Mouse (Mus musculus) kidney, adult 18-20 months (tissue): ENCODE results near the gene Vash1.

Experiments used
- DNase-seq: peaks from one replicate; pipeline ENCODE4 v3.0.0; 2021

Vash1 gene

DNA sequence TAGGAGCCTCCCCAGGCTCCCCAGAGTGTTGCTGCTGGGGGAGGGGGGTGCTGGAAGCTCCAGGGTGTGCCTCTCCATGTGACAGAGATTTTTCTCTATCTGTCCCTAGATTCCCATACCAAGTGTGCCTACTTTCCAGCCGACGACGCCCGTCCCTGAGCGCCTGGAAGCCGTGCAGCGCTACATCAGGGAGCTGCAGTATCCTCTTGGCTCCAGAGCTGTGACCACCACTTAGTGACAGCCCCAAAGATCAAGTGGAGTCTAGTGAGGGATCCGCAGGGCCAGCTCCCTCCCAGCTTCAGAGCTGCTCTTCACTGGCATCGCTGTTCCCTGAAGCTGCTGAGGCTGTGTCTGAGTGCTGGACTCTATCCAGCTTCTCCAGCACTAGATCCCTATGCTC, 6.8 kb downstream of the Vash1 start:
- no peak for DNase-seq

DNA sequence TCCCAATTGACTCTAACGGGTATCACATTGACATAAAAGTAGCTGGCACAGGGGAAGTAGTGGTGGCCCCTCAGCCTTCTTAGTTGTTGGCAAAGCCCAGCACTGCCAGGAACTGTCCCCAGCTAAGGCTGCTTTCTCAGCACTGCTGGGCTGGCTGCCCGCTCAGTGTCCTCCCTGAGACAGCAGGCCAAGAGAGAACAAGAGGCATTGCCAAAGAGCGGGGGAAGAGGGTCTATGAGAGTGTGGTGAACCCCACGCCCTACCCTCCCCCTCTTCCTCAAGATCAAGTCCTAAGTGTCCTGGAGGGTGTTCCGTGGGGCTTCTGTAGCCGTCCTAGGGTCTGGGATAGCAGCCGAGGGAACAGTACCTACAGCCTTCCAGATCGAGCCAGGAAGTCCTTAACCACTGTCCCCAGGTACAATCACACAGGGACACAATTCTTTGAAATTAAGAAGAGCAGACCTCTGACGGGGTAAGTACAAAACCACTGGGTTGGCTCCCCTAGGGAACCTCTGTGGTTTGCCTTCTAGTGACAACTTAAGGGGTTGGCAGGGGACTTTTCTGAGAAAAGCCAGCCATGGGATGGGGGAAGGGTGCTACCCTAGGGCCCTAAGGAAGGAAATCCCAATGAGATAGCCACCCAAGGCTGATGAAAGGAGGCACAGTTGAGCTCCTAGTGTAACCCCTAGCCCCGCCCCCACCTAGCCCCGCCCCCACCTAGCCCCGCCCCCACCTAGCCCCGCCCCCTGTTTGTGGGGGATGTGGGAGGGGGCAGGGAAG, 8.2 kb downstream of the Vash1 start:
- DNase-seq, result no peak

DNA sequence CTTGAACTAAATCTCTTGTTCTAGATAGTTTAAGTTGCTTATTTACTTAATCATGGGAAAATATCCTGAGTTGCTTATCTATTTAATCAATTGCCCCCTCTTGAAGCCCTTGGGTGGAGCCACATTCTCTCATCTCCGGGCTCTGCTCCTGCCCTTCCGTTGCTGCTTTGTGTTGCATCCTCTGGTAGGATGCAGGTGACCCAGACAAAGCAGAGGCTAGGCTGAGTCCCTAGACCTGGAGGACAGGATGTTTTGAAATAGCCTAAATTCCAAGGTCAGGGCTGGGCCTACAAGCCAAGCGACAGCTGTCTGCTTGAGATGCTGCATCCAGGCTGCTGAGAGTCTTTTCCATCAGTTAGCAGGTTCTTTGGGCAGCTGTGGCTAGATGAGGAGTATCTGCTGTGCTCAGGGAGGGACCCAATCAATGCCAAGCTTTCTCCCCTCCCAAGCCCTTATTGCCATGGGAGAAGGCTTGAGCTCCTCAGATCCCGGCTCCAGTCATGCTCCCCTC, 9.0 kb downstream of the Vash1 start:
- DNase-seq, result no peak

DNA sequence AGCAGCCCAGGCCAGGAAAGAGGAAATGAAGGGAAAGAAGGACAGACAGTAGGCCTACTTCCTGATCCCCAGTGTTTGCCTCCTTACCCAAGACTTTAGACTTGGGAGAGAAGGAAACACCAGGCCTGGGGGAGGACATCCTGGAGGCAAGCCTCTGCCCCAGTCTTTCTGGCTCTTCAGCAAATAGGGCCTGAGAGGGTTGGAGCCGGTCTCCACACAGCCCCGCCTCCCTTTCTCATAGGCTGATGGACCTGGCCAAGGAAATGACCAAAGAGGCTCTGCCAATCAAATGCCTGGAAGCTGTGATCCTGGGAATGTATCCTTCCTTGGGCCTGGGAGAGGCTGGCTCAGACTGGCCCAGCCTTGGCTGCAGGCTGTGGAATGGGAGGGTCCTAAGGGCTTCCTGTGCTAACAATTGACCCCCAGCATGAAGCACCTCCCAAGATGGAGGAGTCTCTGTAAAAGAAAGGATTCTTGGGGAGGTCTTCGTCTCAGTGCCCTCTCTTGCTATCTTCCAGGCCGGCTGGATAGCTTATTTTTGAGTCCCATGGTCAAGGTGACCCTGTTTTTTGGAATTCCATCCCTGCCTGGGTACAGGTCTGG, 9.6 kb downstream of the Vash1 start:
- DNase-seq, result no peak

DNA sequence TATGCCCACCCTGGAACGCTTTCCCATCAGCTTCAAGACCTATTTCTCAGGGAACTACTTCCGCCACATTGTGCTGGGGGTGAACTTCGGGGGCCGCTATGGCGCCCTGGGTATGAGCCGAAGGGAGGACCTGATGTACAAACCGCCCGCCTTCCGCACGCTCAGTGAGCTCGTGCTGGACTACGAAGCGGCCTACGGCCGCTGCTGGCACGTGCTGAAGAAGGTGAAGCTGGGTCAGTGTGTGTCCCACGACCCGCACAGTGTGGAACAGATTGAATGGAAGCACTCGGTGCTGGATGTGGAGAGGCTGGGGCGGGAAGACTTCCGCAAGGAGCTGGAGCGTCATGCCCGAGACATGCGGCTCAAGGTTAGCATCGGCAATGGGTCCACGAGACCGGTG, 10.4 kb downstream of the Vash1 start:
- no peak for DNase-seq

DNA sequence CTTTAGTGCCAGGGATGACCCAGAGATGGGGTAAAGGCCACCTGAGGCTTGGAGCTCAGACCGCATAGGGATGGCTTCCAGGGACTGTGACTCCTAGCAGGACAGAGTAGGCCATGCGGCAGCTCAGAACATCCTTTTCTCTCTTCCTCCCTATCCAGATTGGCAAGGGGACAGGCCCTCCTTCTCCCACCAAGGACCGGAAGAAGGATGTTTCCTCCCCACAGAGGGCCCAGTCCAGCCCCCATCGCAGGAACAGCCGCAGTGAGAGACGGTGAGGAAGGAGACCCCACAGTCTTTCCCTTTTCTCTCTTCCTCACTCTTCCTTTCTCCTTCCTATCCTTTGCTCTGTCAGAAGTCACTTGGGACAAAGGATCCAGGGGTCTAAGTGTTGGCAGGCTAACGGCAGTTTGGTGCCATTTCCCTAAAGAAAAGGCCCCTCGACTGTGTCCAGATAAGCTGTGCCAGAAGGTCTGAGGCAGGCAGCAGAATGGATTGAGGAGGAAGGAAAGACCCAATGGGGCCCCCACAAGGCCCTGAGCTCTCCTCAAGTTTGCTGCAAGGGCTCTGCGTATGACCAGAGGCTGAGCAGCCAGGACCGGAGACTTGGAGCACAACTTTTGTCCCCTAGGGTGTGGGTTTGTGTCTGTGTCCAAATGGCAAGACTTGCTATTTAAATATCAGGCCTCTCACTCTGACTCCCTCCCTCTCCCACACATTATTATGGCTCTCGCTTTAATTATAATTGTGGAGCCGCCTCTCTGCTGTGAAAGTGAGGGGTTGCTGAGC, 12.4 kb downstream of the Vash1 start:
- DNase-seq, result no peak

DNA sequence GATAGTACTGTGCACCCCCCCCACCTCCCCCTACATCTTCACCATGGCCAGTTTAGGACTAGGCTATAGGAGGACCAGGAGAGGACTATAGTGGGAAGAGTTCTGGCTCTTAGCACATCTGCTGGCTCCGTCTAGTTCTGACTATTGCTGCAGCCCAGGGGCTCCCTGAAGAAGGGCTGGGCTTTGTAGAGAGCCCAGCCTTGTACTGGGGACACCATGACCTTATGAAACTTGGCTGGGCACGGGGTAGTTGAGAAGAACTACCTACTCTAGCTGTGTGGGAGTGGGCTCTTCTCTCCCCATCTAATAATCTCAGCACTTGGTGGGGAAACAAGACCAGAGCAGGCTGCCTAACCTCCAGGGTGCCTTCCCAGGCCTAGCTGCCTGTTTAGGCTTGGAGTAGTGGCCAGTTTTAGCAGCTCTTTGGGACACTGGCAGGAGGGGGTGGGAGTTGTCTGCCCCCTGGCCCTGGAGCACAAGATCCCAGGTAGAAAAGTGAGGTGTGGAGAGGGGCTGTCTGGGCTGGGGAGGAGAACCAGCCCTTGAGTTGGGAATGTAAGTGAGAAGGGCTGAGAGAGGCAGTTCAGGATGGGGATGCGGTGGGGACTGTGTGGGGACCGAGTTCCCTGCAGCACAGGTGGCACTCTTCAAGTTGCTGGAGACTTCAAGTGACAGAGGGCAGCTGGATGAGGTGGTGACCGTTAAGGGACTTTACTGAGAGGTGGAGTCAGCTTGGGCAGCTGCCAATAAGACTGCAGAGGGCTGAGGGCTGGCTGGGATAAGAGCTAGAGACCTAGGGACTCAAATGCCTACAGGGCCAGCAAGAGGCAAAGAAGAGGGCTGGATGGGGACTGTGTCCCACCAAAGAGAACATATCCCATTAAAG, 14.2 kb downstream of the Vash1 start:
- DNase-seq, result no peak

DNA sequence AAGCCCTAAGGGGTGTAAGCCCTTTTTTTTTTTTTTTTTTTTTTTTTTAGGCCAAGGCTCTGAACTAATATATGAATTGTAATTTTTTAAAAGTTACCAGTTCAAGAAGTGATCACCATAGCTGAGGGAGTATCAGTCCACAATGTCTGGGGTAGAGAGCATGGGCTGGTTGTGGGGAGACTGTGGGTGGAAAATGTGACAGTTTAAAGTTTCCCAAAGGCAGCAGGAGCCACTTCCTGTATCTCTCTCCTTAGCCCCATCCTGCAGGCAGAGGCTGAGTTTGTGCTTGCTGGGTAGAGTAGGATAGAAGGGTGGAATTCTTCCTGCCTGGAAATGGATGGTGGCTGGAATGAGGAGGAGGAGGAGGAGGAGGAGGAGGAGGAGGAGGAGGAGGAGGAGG, 14.9 kb downstream of the Vash1 start:
- DNase-seq, result no peak

DNA sequence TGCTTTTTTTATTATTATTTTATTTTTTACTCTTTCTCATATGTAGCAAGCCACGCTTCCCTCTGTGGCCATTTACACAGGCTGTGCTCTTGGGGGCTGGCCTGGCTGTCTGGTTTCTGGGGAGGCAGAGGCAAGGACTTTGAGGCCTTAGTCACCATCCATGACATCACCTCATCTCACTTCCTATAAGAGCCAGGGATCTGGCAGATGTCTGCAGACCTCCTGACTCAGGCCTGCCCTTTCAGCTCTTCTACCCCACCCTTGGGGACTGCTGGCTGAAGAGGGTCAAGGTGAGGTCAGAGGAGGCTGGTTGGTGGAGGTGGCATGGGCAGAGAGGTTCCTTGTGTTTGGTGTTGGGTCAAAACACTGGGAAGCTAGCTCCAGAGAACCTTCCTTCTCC, 15.9 kb downstream of the Vash1 start:
- no peak for DNase-seq

DNA sequence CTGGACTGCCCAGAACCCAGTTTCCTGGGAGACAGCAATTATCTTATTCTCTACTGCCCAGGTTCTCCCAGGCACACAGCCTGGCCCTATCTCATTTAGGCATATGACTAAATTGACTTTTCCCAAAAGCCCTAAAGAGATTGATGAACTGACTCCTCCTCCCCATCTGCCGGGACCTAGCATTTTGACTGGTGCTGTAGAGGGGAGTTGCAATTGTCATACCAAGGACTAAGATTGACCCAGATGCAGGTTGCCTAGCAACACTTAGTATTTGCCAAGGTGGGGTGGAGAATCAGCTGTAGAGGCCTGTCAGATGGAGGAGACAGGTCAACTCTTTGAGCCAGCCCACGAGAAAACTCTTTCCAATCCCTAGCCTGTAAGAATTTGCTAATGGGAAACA, 19.5 kb downstream of the Vash1 start:
- no peak for DNase-seq

DNA sequence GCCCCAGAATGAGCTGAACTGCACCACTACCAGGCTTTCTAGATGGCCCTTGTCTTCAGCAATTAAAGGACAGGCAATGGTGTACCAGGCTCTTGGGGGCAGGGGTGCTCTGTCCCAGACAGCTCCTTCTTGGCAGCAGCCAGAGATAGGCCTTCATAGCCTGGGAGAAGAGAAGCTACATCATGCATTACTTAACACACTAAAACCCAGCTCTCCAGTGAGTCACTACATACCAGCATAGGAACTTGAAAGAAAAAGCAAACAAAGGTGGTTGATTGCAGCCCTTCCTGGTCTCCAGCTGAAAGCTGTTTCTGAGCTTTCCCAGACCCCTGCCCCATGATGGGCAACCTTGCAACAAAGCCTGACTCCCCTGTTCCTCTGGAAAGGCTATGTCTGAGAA, 20.0 kb downstream of the Vash1 start:
- DNase-seq, result no peak

DNA sequence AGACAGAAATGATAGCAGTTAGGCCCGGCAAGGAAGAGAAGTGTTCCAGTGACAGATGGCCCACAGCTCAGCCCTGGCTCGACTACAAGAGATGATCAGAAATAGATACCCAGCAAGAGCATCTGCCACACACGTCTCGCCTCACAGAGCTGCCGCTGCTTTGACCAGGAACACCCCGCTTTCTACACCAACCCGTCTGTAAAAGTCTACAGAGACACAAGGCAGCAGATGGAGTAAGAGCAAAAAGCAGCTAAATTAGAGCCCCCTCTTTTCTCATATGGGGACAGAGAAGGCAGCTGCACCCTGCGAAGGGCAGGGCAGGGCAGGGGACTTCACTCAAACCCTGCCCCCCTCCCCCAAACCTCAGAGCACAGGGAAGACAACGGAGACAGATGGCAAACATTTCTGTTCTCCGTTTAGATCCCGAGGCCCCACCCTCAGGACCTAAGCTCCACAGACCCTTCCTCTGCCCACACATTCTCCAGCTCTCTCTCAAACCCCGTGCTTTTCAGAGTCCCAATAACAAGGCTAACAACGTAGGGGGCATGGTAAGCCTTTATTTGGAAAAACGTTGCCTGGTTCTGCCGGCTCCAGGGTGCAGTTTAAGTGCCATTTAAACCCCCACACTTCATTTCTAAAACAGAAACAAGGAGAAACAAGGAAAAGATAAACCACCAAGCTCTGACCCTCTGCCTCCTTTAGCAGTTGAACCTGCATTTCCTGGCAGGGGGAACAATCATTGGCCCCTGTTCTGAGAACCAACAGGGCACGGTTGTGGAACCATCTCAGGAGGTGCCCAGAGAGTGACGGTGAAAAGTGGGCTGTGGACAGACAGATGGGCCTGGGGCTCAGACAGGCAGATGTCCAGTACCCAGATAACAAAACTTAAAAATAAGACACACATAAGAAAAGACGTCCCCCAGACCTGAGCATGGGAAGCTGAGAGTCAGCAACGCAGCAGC, 21.7 kb downstream of the Vash1 start:
- DNase-seq, result no peak

DNA sequence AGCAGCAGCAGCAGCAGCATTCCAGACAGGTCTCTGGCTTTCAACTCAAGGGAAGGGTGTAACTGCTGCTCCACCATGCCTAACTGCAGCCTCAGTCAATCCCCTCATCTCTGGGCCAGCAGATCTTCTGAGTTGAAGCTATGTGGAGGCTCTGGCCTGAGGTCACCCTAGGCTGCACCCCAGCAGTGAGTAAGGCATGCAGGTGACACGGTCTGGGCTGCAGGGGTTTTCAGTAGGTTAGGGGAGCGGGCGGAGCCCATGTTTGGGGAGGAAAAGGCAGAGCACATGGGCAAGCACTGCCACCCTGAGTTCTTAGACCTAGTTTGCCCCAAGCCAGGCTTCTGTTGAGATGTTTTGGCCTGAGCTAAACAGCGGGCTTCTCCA, 22.4 kb downstream of the Vash1 start:
- no peak for DNase-seq

DNA sequence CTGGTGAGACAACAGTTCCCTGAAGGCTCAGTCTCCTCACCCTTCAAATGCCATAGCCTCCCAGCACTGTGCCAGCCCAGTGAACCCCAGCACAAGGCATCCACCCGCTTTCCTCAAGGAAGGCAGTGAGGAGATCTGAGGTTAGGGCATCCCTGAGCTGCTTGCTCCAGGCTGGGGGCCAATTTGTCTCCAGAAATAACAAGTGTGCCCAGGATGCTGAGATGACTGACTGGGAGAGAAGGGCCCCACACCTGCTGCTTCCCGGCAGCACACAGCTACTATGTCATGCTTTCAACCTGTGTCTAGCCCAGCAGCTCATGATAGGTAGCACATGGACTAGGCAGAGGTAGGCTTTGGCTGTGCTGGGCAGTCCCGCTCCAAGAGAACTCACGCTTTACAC, 23.0 kb downstream of the Vash1 start:
- no peak for DNase-seq

DNA sequence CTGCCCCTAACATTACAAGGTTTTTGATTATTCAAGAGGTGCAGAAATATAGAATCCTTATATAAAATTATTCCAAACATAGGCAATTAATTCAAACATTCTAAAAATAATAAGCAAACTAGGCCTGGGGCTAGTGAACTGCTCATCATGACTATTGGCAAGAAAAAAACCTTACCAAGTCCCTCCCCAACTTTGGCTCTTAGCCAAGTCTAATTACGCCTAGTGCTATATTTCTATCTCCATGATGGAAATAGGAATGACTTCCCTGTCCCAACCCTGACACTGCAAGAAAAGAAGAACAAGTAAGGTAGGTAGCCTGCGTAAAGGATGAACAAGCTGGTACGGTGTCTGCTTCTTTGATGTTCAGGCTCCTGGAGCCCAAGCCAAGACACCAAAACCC, 24.2 kb downstream of the Vash1 start:
- DNase-seq, result no peak

DNA sequence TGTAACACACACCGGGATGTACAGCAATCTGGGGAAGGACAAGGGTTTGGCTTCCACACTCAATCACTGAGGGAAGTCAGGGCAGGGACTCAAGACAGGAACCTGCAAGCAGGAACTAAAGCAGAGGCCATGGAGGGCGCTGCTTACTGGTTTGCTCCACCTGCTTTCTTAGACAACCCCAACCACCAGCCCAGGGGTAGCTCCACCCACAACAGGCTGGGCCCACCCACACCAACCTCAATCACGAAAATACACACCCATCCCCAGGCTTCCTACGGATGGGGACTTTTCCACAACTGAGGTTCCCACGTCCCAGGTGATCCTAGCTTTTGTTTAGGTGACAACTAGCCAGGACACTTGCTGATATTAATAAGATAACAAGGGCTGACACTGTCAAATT, 27.3 kb downstream of the Vash1 start:
- no peak for DNase-seq

DNA sequence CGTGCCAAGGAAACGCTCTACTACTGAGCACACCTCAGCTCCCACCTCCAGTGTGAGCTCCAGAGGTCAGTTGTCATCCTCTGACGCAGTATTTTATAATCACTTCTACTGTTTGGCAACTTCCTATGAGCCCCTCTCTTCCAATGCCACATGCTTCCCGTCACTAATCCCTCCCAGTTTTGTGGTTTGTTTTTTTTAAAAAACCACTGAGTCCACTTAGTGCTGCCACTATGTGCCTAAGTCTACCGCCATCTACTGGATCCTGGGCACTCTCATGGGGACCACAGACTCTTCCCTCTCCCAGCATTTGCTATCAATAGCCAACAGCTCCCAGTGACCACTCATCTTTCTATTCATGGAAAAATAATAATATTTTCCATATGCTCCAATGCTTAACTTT, 35.5 kb downstream of the Vash1 start:
- DNase-seq, result no peak

DNA sequence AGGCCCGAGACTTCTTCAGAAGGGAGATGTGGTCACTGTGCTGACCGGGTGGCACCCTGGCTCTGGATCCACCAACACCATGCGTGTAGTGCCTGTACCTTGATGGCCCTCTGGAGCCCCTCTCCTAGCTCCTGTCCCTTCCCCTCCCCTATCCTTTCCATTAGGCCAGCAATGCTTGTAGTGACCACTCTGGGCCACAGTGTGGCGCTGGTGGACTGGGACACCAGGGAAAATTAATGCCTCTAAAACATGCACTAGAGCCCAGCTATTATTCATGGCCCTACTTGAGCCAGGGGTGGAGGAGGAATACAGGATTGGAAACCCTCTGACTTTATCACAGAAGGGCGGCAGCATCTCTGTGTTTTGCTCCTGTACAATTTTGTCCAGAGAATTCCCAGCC, 36.9 kb downstream of the Vash1 start:
- DNase-seq, result peak; percentile 65

DNA sequence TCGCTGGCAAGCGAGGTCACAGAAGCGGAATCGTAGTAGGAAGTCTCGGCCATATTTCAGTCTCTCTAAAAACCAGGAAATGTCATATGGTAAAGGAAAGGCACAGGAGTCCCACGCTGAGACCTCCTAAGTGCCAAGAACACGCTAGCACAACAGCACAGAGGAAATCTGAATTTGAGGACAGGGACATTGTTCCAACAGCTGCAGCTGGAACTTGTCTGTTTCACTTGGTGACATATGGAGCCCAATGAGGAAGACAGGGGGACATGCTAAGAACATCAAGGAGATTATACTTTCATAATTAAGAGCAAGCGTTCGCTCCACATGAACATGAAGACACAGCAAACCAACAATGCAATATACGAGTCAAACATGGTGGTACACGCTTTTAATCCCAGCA, 38.5 kb downstream of the Vash1 start:
- DNase-seq, result no peak

DNA sequence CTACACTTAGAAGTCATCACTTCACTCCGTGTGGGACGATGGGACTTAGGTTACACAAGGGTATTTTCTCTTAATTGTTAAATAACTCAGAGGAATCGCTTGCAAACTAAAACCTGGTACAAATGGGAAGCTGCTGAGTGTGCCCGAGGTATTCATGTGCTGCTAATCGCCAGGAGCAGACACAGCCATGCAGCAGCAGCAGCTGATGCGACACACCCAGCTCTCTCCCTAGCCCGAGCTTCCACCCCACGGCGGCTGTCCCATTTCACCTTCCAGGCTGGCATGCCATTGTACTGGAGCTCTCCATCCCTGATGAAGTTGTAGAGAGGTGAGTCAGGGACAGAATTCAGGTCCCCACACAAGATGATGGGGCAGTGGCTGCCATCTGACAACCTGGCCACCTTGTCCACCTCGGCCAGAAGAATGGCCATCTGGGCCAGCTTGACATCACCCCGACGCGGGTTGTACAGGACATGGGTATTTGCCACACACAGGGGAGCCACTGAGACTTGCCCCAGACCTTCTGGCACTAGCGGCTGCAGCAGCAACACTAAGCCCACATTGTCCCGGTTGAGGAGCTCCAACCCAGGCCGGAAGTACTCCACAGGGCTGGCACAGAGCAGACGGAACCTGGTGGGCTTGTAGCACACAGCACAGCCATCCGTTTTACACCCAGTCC, 41.6 kb downstream of the Vash1 start:
- DNase-seq, result no peak

DNA sequence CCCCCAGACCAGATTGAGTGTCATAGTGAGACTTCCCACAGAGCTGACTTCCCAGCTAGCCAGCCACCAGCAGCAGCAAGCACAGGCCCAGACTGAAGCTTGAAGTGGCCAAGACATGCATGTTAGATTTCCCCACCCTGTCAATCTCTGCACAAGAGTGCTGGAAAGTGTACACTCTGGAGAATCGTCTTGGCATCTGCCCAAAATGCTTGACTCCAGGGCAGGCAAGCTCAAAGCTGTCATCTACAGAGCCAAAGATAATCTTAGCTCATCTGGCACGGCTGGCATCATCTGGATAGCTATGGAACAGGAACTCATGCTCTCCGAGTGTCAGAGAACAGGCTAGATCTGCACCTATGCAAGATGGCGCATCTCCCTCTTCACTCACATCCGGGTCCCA, 43.0 kb downstream of the Vash1 start:
- DNase-seq, result no peak
